Mouse (Mus musculus) lung, postnatal 0 days (tissue): ENCODE results near the gene Rb1.

ENCODE experiments used
- CTCF ChIP-seq: IDR thresholded peaks from 2 replicates; pipeline ENCODE4 v1.5.1; 2016; ENCODE audit warnings: antibody characterized with exemption, mild to moderate bottlenecking
- EP300 ChIP-seq: IDR thresholded peaks from 2 replicates; pipeline ENCODE4 v1.6.1; 2016; ENCODE audit warnings: antibody characterized with exemption, mild to moderate bottlenecking, control low read depth

DNA sequence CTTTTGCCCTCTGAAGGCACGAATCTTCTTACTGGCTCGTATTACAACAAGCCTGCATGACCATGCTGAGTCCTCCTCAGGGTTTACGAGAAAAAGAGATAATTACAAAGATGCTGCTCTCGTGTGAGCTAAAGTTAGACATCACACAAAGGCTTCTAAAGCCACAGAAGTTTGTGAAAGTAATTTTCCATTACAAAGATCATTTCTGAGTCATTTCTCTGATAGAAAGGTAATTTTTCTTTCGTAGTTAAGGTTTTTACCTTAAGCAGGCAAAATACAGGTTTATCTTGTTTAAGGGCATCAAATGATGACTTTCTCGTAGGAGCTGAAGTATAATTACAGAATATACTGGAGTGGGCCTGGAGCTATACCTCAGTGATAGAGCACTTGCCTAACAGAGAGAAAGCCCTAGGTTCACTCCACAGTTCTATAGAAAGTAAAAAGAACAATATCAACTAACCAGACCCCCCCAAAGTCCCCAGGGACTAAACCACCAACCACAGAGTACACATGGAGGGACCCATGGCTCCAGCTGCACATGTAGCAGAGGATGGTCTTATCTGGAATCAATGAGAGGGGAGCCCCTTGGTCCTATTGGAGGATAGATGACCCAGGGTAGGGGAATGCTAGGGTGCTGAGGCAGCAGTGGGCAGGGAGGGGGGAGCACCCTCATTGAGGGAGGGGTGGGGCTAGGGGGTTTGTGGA is 14.6 kb upstream of the Rb1 start:
- TF ChIP-seq CTCF: no peak
- no peak for TF ChIP-seq EP300
